Mouse (Mus musculus): ENCODE data around the gene Pced1b.

DNA sequence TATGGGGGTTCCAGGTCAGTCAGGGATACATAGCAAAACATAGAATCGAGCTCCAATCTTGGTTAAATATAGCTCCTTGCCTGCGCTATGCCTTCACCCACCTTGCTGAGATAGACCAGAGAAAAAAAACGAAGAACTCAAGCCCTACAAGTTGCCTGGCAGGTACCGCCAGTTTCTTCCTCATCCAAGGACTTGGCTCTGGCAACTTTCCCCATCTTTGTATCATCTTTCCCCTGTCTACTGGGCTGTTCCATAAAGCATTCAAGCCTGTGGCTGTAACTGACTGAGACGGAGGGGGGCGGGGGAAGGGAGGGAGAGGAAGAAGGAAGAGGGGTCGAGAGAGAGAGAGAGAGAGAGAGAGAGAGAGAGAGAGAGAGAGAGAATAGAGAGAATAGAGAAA is 121.7 kb downstream of the Pced1b start:
- no peak for TF ChIP-seq CTCF (IDR thresholded peaks at IDR 0.05; ENCODE audit: insufficient read depth, low read length)
- TF ChIP-seq POLR2A (IDR thresholded peaks at IDR 0.05; ENCODE audit: borderline replicate concordance, extremely low read depth, low read depth, low read length): no peak
